Mouse (Mus musculus) myocyte (in vitro differentiated cells): ENCODE data around the gene Hnrnpl.

Experiments used
- CEBPB ChIP-seq: IDR thresholded peaks from 2 replicates; pipeline ENCODE4 v1.6.1; 2011; ENCODE audit warnings: mild to moderate bottlenecking, moderate library complexity; ENCODE audit not compliant: poor library complexity, insufficient read depth, severe bottlenecking
- E2F4 ChIP-seq: IDR thresholded peaks from one replicate; pipeline ENCODE4 v1.6.1; 2011; ENCODE audit warnings: mild to moderate bottlenecking, control low read depth, moderate library complexity; ENCODE audit not compliant: insufficient read depth
- MAX ChIP-seq: IDR thresholded peaks from one replicate; pipeline ENCODE4 v1.6.1; 2011; ENCODE audit warnings: low read depth, mild to moderate bottlenecking, control low read depth
- MYOG ChIP-seq, 3 experiments: IDR thresholded peaks; one replicate each; pipeline ENCODE4 v1.6.1; 2011; ENCODE audit warnings: control low read depth in 2 of 3, low read depth in 2 of 3, mild to moderate bottlenecking in 2 of 3; ENCODE audit not compliant: insufficient read length in 2 of 3, control insufficient read depth in 1 of 3, insufficient read depth in 1 of 3
- POLR2A ChIP-seq: IDR thresholded peaks from one replicate; pipeline ENCODE4 v1.6.1; 2011; ENCODE audit warnings: low read depth, mild to moderate bottlenecking, control low read depth, moderate library complexity; ENCODE audit not compliant: insufficient read length
- REST ChIP-seq: IDR thresholded peaks from one replicate; pipeline ENCODE4 v1.6.1; 2011; ENCODE audit warnings: mild to moderate bottlenecking, control low read depth, moderate library complexity; ENCODE audit not compliant: insufficient read depth, insufficient read length
- SRF ChIP-seq: IDR thresholded peaks from one replicate; pipeline ENCODE4 v1.6.1; 2011; ENCODE audit warnings: low read depth; ENCODE audit not compliant: control insufficient read depth, insufficient read length
- TCF12 ChIP-seq: IDR thresholded peaks from one replicate; pipeline ENCODE4 v1.6.1; 2011; ENCODE audit warnings: mild to moderate bottlenecking, control low read depth; ENCODE audit not compliant: poor library complexity, insufficient read depth, severe bottlenecking
- USF1 ChIP-seq: IDR thresholded peaks from one replicate; pipeline ENCODE4 v1.6.1; 2011; ENCODE audit warnings: low read depth, mild to moderate bottlenecking, control low read depth, moderate library complexity

- TF ChIP-seq POLR2A: no peak
- TF ChIP-seq E2F4: no peak
- TF ChIP-seq SRF: no peak
- TF ChIP-seq USF1: no peak
- no peak for TF ChIP-seq MAX
- no peak for TF ChIP-seq REST
- TF ChIP-seq MYOG (IDR thresholded peaks at IDR 0.05; ENCODE audit: control insufficient read depth in 1 of 3, insufficient read depth in 1 of 3, insufficient read length in 2 of 3, low read depth in 2 of 3): no peak
- no peak for TF ChIP-seq CEBPB
- TF ChIP-seq TCF12: no peak
Measured at GRCm38 (mm10) chr7:28859953-28860352, 51.6 kb downstream of the Hnrnpl start.
